In the genomic region with DNA sequence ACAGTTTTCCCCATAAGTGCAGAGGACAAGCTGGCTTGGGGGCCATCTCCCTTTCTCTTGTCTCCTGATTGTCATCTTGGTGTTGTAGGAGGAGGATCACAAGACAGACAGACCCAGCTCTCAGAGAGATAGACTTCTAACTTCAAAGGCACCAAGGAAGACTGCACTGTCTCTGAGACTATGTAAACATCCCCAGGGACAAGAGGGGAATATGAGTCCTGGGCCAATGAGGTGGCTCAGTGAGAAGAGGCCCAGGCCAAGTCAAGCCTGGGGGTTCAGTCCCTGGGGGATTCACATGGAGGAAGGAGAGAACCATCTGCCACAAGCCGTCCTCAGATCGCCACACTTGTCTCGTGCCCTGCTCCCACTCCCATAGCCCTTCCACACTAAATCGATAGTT, we compare ENCODE assay signal across 15 mouse cellular contexts.
"Had no signal": no experiment of that assay in that cellular context is flagged by ENCODE, and none has a peak within 500 bp of the region (broad histone marks: within the 10 kb centered on the region; RNA-seq: fewer than 3 reads in every experiment).

No protein-coding gene starts in this region.

- H3K27me3 ChIP-seq: limb, embryonic 13.5 days; liver, embryonic 13.5 days had no signal

- H3K4me2 ChIP-seq: limb, embryonic 13.5 days; liver, embryonic 13.5 days; midbrain, embryonic 11.5 days had no signal

- H3K9me3 ChIP-seq: limb, embryonic 10.5 days; limb, embryonic 13.5 days; liver, embryonic 13.5 days had no signal

- H3K4me3 ChIP-seq: layer of hippocampus, adult 2 months; limb, embryonic 10.5 days; limb, embryonic 13.5 days; liver, embryonic 13.5 days had no signal

- H3K27ac ChIP-seq: layer of hippocampus, adult 2 months; limb, embryonic 10.5 days; limb, embryonic 13.5 days; stomach, postnatal 0 days had no signal

- H3K36me3 ChIP-seq: limb, embryonic 10.5 days; limb, embryonic 13.5 days; liver, embryonic 13.5 days had no signal

- H3K9ac ChIP-seq: limb, embryonic 13.5 days; liver, embryonic 13.5 days had no signal

- DNase-seq: kidney, adult 8-10 months; kidney, postnatal 10 days; layer of hippocampus, adult 9-11 months; lung, adult 2 months; lung, postnatal 4 days; midbrain, embryonic 14.5 days; thymus, adult 2 months; thymus, postnatal 14 days; thymus, postnatal 4 days had no signal
